17 mouse cellular contexts compared by ENCODE assay signal in genomic region chr10:41866838-41867154, GRCm38 (mm10). TPM values are rescaled to one million over a fixed set of nuclear protein-coding genes. Genes with fewer than 3 reads are reported as not detected.
A peak's percentile ranks its signal among the peaks of the same experiment; 100 is the strongest.
DNase-seq lines count a peak whose midpoint lies in the region; ATAC-seq and TF ChIP-seq lines count a peak whose summit lies in the region.
"Had no signal": no experiment of that assay in that cellular context is flagged by ENCODE, and none has a peak within 500 bp of the region (broad histone marks: within the 10 kb centered on the region; RNA-seq: fewer than 3 reads in every experiment).

No protein-coding gene starts in this region.

- no peak for TF ChIP-seq CTCF in hindbrain, postnatal 0 days (IDR thresholded peaks at IDR 0.05; ENCODE audit: low read depth)
- TF ChIP-seq CTCF in embryonic fibroblast, embryonic 13.5 days (IDR thresholded peaks at IDR 0.05; ENCODE audit: borderline replicate concordance, insufficient read depth, low read length), result no peak

- H3K27me3 ChIP-seq in heart, embryonic 10.5 days (ENCODE audit: insufficient read depth, poor library complexity, severe bottlenecking), result no peaks in the 10 kb centered on the region
- H3K27me3 ChIP-seq in hindbrain, postnatal 0 days (ENCODE audit: insufficient read depth, low read length), result no peaks in the 10 kb centered on the region
- H3K27me3 ChIP-seq in hindbrain, embryonic 12.5 days, result no peaks in the 10 kb centered on the region
- H3K27me3 ChIP-seq: lung, embryonic 15.5 days had no signal

- H3K4me3 ChIP-seq in heart, embryonic 10.5 days, result no peak overlapping the region
- no peak overlapping the region for H3K4me3 ChIP-seq in hindbrain, postnatal 0 days (ENCODE audit: low read length)
- no peak overlapping the region for H3K4me3 ChIP-seq in hindbrain, embryonic 12.5 days
- no peak overlapping the region for H3K4me3 ChIP-seq in embryonic fibroblast, embryonic 13.5 days (ENCODE audit: insufficient read depth, low read length)
- H3K4me3 ChIP-seq: lung, embryonic 15.5 days had no signal

- peaks cover 21% of the 10 kb centered on the region for H3K4me1 ChIP-seq in heart, embryonic 10.5 days
- H3K4me1 ChIP-seq in hindbrain, postnatal 0 days (ENCODE audit: insufficient read depth, low read length), result 0 out of 2 replicates have a peak, but pooled peaks cover 2% of the 10 kb centered on the region
- H3K4me1 ChIP-seq in hindbrain, embryonic 12.5 days, result 0 out of 2 replicates have a peak, but pooled peaks cover 13% of the 10 kb centered on the region
- peaks cover 4% of the 10 kb centered on the region for H3K4me1 ChIP-seq in embryonic fibroblast, embryonic 13.5 days (ENCODE audit: control insufficient read depth, insufficient read depth, low read length)

- no peak for ATAC-seq in hindbrain, postnatal 0 days
- ATAC-seq in hindbrain, embryonic 12.5 days (ENCODE audit: low FRiP score), result no peak

- H3K9ac ChIP-seq in hindbrain, postnatal 0 days (replicated peaks; ENCODE audit: low read length), result no peak overlapping the region
- no peak overlapping the region for H3K9ac ChIP-seq in hindbrain, embryonic 12.5 days
- H3K9ac ChIP-seq: lung, embryonic 15.5 days had no signal

- no peak for DNase-seq in heart, embryonic 10.5 days (ENCODE audit: low spot score)
- no peak for DNase-seq in heart, postnatal 4 days
- DNase-seq in hindbrain, postnatal 0 days (ENCODE audit: low spot score), result no peak
- peak; percentile 53 for DNase-seq in brain, adult 2 months (ENCODE audit: low read depth, low spot score)
- no peak for DNase-seq in adrenal gland, adult 18-20 months (ENCODE audit: low spot score in 2 of 2)
- DNase-seq in embryo, embryonic 10.5 days (ENCODE audit: low spot score), result no peak
- DNase-seq: adrenal gland, postnatal 25 days; cerebellum, adult 11 months; gastrocnemius, postnatal 36 days; kidney, adult 8-10 months; liver; right cerebral cortex, postnatal 4 days; thymus, postnatal 25 days had no signal

- no peak for TF ChIP-seq POLR2A in embryonic fibroblast, embryonic 13.5 days (IDR thresholded peaks at IDR 0.05; ENCODE audit: low read depth, low read length)

- no peaks in the 10 kb centered on the region for H3K36me3 ChIP-seq in heart, embryonic 10.5 days
- no peaks in the 10 kb centered on the region for H3K36me3 ChIP-seq in hindbrain, postnatal 0 days (ENCODE audit: insufficient read depth, low read length)
- no peaks in the 10 kb centered on the region for H3K36me3 ChIP-seq in hindbrain, embryonic 12.5 days
- H3K36me3 ChIP-seq: lung, embryonic 15.5 days had no signal

- no peaks in the 10 kb centered on the region for H3K9me3 ChIP-seq in heart, embryonic 10.5 days
- H3K9me3 ChIP-seq in hindbrain, postnatal 0 days (ENCODE audit: low read length), result no peaks in the 10 kb centered on the region
- H3K9me3 ChIP-seq in hindbrain, embryonic 12.5 days (replicated peaks), result no peaks in the 10 kb centered on the region
- H3K9me3 ChIP-seq: G1E; lung, embryonic 15.5 days had no signal

- H3K27ac ChIP-seq in heart, embryonic 10.5 days, result peak overlapping the region; percentile 10; the same call in 1 of the 2 replicates
- H3K27ac ChIP-seq in hindbrain, postnatal 0 days, result peak overlapping the region; percentile 7; the same call in 1 of the 2 replicates
- H3K27ac ChIP-seq in hindbrain, embryonic 12.5 days, result no peak overlapping the region
- H3K27ac ChIP-seq in embryonic fibroblast, embryonic 13.5 days (ENCODE audit: insufficient read depth, low read length), result peak overlapping the region; percentile 28
- H3K27ac ChIP-seq: lung, embryonic 15.5 days had no signal

- H3K4me2 ChIP-seq in hindbrain, postnatal 0 days (ENCODE audit: low read depth, low read length), result no peak overlapping the region
- H3K4me2 ChIP-seq in hindbrain, embryonic 12.5 days (replicated peaks), result no peak overlapping the region
- H3K4me2 ChIP-seq: lung, embryonic 15.5 days had no signal

RNA-seq across cellular contexts. Expression of gene Sesn1, which starts 57.1 kb away (rescaled TPM):
- 18.9 and 20.6 TPM in 2 replicates for polyA plus RNA-seq in heart, embryonic 10.5 days (2016; fragmentation: Nextera tagmentation; extraction: Ambion mirVana)
- total RNA-seq in heart, postnatal 4 days (2021), result 10 to 100 TPM; 29.3 to 31.2 TPM
- 43.9 and 49.2 TPM in 2 replicates for total RNA-seq in hindbrain, postnatal 0 days (2014; rRNA removed)
- 35.9 and 42.0 TPM in 2 replicates for polyA plus RNA-seq in hindbrain, postnatal 0 days (2015; fragmentation: Nextera tagmentation; extraction: Ambion mirVana)
- 33.0 and 35.1 TPM in 2 replicates for polyA plus RNA-seq in hindbrain, embryonic 12.5 days (2016; fragmentation: Nextera tagmentation; extraction: Ambion mirVana)
- polyA plus RNA-seq in embryonic fibroblast, embryonic 13.5 days (2011; ENCODE audit: insufficient read length, low read depth, missing spikeins), result 8.4 and 13.8 TPM in 2 replicates
- 10 to 100 TPM; 17.0 to 19.9 TPM for total RNA-seq in adrenal gland, adult 18-20 months (2021)

RNA-seq across cellular contexts. Expression of gene Cep57l1, which starts 57.1 kb away (rescaled TPM):
- polyA plus RNA-seq in heart, embryonic 10.5 days (2016; fragmentation: Nextera tagmentation; extraction: Ambion mirVana), result 22.1 and 23.6 TPM in 2 replicates
- total RNA-seq in heart, postnatal 4 days (2021), result 10 to 100 TPM in 1 of 2 experiments, 1 to 10 TPM in 1; 8.7 to 10.1 TPM
- 5.8 and 11.6 TPM in 2 replicates for total RNA-seq in hindbrain, postnatal 0 days (2014; rRNA removed)
- 8.0 and 10.3 TPM in 2 replicates for polyA plus RNA-seq in hindbrain, postnatal 0 days (2015; fragmentation: Nextera tagmentation; extraction: Ambion mirVana)
- 19.7 and 21.9 TPM in 2 replicates for polyA plus RNA-seq in hindbrain, embryonic 12.5 days (2016; fragmentation: Nextera tagmentation; extraction: Ambion mirVana)
- 12.4 and 17.8 TPM in 2 replicates for polyA plus RNA-seq in embryonic fibroblast, embryonic 13.5 days (2011; ENCODE audit: insufficient read length, low read depth, missing spikeins)
- 1 to 10 TPM; 4.0 to 4.5 TPM for total RNA-seq in adrenal gland, adult 18-20 months (2021)
